Mouse (Mus musculus): Measurements from ENCODE around the gene Cdadc1. TPM values are rescaled to one million over a fixed set of nuclear protein-coding genes. Genes with fewer than 3 reads are reported as not detected.

The Cdadc1 gene
- polyA plus RNA-seq (2021; fragmentation: Nextera tagmentation): 36.3 and 43.3 TPM in 2 replicates
- long read RNA-seq, experiment 1, transcript Cdadc1-208 (11 exons, 3,189 nt): minor isoform, 6 of 94 reads
- long read RNA-seq, experiment 1, transcript Cdadc1-207 (5 exons, 2,579 nt): minor isoform, 14 of 94 reads
- long read RNA-seq, experiment 1, transcript Cdadc1-202 (10 exons, 2,202 nt): major isoform, 28 of 94 reads
- long read RNA-seq, experiment 1, partial matches to known transcripts: 21 of 94 reads
- long read RNA-seq, experiment 1, other reads (novel, unspliced or antisense): 22 of 94 reads
- long read RNA-seq, experiment 2, transcript Cdadc1-202 (10 exons, 2,202 nt): major isoform, 196 of 381 reads
- long read RNA-seq, experiment 2, transcript Cdadc1-201 (10 exons, 1,500 nt): minor isoform, 23 of 381 reads
- long read RNA-seq, experiment 2, transcript Cdadc1-207 (5 exons, 2,579 nt): minor isoform, 19 of 381 reads
- long read RNA-seq, experiment 2, transcript Cdadc1-208 (11 exons, 3,189 nt): minor isoform, 25 of 381 reads
- long read RNA-seq, experiment 2, partial matches to known transcripts: 42 of 381 reads
- long read RNA-seq, experiment 2, other reads (novel, unspliced or antisense): 64 of 381 reads

GRCm38 (mm10) chr14:59597398-59598259 is at the start of gene Cdadc1:
Gene Cdadc1, minus strand, starts transcription at chr14:59597959.

GRCm38 (mm10) chr14:59625158-59625805 is 27.5 kb upstream of the Cdadc1 start, which contains the start of gene Shisa2:
Gene Shisa2, plus strand, starts transcription at chr14:59625308.

Other genes starting within 250 kb of the Cdadc1 start
- gene Phf11d, start 232.5 kb downstream of the Cdadc1 start, polyA plus RNA-seq (2021; fragmentation: Nextera tagmentation): 0.43 and 1.1 TPM in 2 replicates
- 0.14 and 0.18 TPM in 2 replicates for gene Phf11c, start 202.6 kb downstream of the Cdadc1 start, polyA plus RNA-seq (2021; fragmentation: Nextera tagmentation)
- 4.8 and 6.5 TPM in 2 replicates for gene Setdb2, start 157.1 kb downstream of the Cdadc1 start, polyA plus RNA-seq (2021; fragmentation: Nextera tagmentation)
- 23.5 and 76.4 TPM in 2 replicates for gene Cab39l, start 157.0 kb downstream of the Cdadc1 start, polyA plus RNA-seq (2021; fragmentation: Nextera tagmentation)
- gene Shisa2, start 27.3 kb upstream of the Cdadc1 start, polyA plus RNA-seq (2021; fragmentation: Nextera tagmentation): 2.1 and 2.2 TPM in 2 replicates